Mouse (Mus musculus) intestine, postnatal 0 days (tissue): Measurements from ENCODE around the gene Man1c1. TPM values are rescaled to one million over a fixed set of nuclear protein-coding genes. Genes with fewer than 3 reads are reported as not detected.

Experiments used
- ATAC-seq: fragments of 200-750 bp; cut with Nextera tagmentation; 2 replicates; pipeline ENCODE4 v1.8.0; 2017; ENCODE audit warnings: mild to moderate bottlenecking, moderate TSS enrichment, moderate library complexity
- H3K27ac ChIP-seq: fragments of 300-500 bp; sonication (generic); 2 replicates; pipeline ENCODE4 v1.5.1; 2014; ENCODE audit warnings: mild to moderate bottlenecking, low read depth, low read length, moderate library complexity
- H3K27me3 ChIP-seq: fragments of 300-500 bp; sonication (generic); replicated peaks from 2 replicates; pipeline ENCODE4 v1.6.1; 2014; ENCODE audit warnings: low read length, mixed read lengths; ENCODE audit not compliant: control insufficient read depth, insufficient read depth
- H3K36me3 ChIP-seq: fragments of 300-500 bp; sonication (generic); 2 replicates; pipeline ENCODE4 v1.6.1; 2014; ENCODE audit warnings: mild to moderate bottlenecking, moderate library complexity; ENCODE audit not compliant: control insufficient read depth, insufficient read depth
- H3K4me1 ChIP-seq: fragments of 300-500 bp; sonication (generic); replicated peaks from 2 replicates; pipeline ENCODE4 v1.6.1; 2014; ENCODE audit warnings: antibody characterized with exemption, low read length, mixed read lengths; ENCODE audit not compliant: control insufficient read depth, insufficient read depth
- H3K4me2 ChIP-seq: fragments of 300-500 bp; sonication (generic); replicated peaks from 2 replicates; pipeline ENCODE4 v1.6.1; 2014; ENCODE audit warnings: low read depth, mild to moderate bottlenecking, moderate library complexity
- H3K4me3 ChIP-seq: fragments of 300-500 bp; sonication (generic); 2 replicates; pipeline ENCODE4 v1.5.1; 2014; ENCODE audit warnings: low read depth, low read length
- H3K9ac ChIP-seq: fragments of 300-500 bp; sonication (generic); 2 replicates; pipeline ENCODE4 v1.6.1; 2014; ENCODE audit warnings: mild to moderate bottlenecking, low read depth, low read length
- H3K9me3 ChIP-seq: fragments of 300-500 bp; sonication (generic); 2 replicates; pipeline ENCODE4 v1.6.1; 2016; ENCODE audit warnings: mixed run types; ENCODE audit not compliant: control insufficient read depth
- CTCF ChIP-seq: sonication (generic); IDR thresholded peaks from 2 replicates; pipeline ENCODE4 v1.5.1; 2016; ENCODE audit warnings: low read depth, mild to moderate bottlenecking, control low read depth, antibody characterized with exemption, moderate library complexity
- WGBS: fragments of 180-500 bp; shearing (Covaris S2); extraction: QIAGEN DNeasy Blood & Tissue Kit; methylation state at CpG from one replicate; pipeline ENCODE4 v1.1.7; 2014; 5-methylcytosine and 5-hydroxymethylcytosine counted together
- polyA plus RNA-seq: library from polyadenylated mRNA; unstranded; fragments of >200 nt; fragmentation: Nextera tagmentation; extraction: Ambion mirVana; gene quantifications from 2 replicates; pipeline ENCODE4 v1.2.1, GENCODE M21; 2015

Man1c1 gene
- polyA plus RNA-seq, 1 experiment from 2014 or later = 1.7 TPM

- no peaks in the 10 kb centered on the region for H3K27me3 ChIP-seq
- TF ChIP-seq CTCF = no peak
- no peak overlapping the region for H3K27ac ChIP-seq
- no peaks in the 10 kb centered on the region for H3K9me3 ChIP-seq
- no peaks in the 10 kb centered on the region for H3K36me3 ChIP-seq
- no peak overlapping the region for H3K4me3 ChIP-seq
- no peak overlapping the region for H3K4me2 ChIP-seq
- WGBS = 92% methylated on average over 8 of the region's 8 CpGs
- no peak overlapping the region for H3K9ac ChIP-seq
- H3K4me1 ChIP-seq = 0 out of 2 replicates have a peak, but pooled peaks cover 4% of the 10 kb centered on the region
- ATAC-seq = no peak
Observed at GRCm38 (mm10) chr4:134673151-134673550, 30.9 kb downstream of the Man1c1 start.

GRCm38 (mm10) chr4:134672326-134672725 is 31.8 kb downstream of the Man1c1 start:
- ATAC-seq = no peak
- Histone ChIP-seq H3K4me3 (no peak overlapping the region), H3K4me2 (no peak overlapping the region), H3K4me1 (0 out of 2 replicates have a peak, but pooled peaks cover 4% of the 10 kb centered on the region), H3K9me3 (no peaks in the 10 kb centered on the region), H3K27me3 (no peaks in the 10 kb centered on the region), H3K27ac (no peak overlapping the region), H3K36me3 (no peaks in the 10 kb centered on the region), H3K9ac (no peak overlapping the region)
- WGBS = 90% methylated on average over 8 of the region's 8 CpGs
- TF ChIP-seq CTCF = no peak

- 79% methylated on average over 16 of the region's 16 CpGs for WGBS
- Histone ChIP-seq H3K9me3 (no peaks in the 10 kb centered on the region), H3K4me1 (0 out of 2 replicates have a peak, but pooled peaks cover 3% of the 10 kb centered on the region), H3K4me3 (no peak overlapping the region), H3K27me3 (no peaks in the 10 kb centered on the region), H3K27ac (no peak overlapping the region), H3K36me3 (no peaks in the 10 kb centered on the region), H3K9ac (no peak overlapping the region), H3K4me2 (no peak overlapping the region)
- ATAC-seq = no peak
- no peak for TF ChIP-seq CTCF
Observed at GRCm38 (mm10) chr4:134671660-134672173, 32.4 kb downstream of the Man1c1 start.

GRCm38 (mm10) chr4:134669742-134670354 is 34.2 kb downstream of the Man1c1 start:
- H3K9ac ChIP-seq = no peak overlapping the region
- no peak overlapping the region for H3K4me2 ChIP-seq
- H3K4me1 ChIP-seq = no peaks in the 10 kb centered on the region
- no peak for ATAC-seq
- no peaks in the 10 kb centered on the region for H3K27me3 ChIP-seq
- no peak for TF ChIP-seq CTCF
- no peaks in the 10 kb centered on the region for H3K36me3 ChIP-seq
- H3K27ac ChIP-seq = peak overlapping the region; percentile 15
- no peaks in the 10 kb centered on the region for H3K9me3 ChIP-seq
- no peak overlapping the region for H3K4me3 ChIP-seq
- 55% methylated on average over 17 of the region's 17 CpGs for WGBS

- TF ChIP-seq CTCF = no peak
- no peaks in the 10 kb centered on the region for H3K4me1 ChIP-seq
- no peak overlapping the region for H3K27ac ChIP-seq
- H3K9me3 ChIP-seq = no peaks in the 10 kb centered on the region
- no peak for ATAC-seq
- no peak overlapping the region for H3K4me3 ChIP-seq
- 73% methylated on average over 12 of the region's 12 CpGs for whole genome bisulfite sequencing
- H3K36me3 ChIP-seq = no peaks in the 10 kb centered on the region
- H3K9ac ChIP-seq = no peak overlapping the region
- H3K27me3 ChIP-seq = no peaks in the 10 kb centered on the region
- no peak overlapping the region for H3K4me2 ChIP-seq
Observed at GRCm38 (mm10) chr4:134668355-134669028, 35.6 kb downstream of the Man1c1 start.

- Histone ChIP-seq H3K4me1 (no peaks in the 10 kb centered on the region; the same call in 1 of the 2 replicates), H3K27me3 (no peaks in the 10 kb centered on the region), H3K36me3 (no peaks in the 10 kb centered on the region), H3K27ac (no peak overlapping the region), H3K9me3 (no peaks in the 10 kb centered on the region), H3K9ac (no peak overlapping the region), H3K4me3 (no peak overlapping the region), H3K4me2 (no peak overlapping the region)
- no peak for ATAC-seq
- WGBS = 94% methylated on average over 19 of the region's 19 CpGs
- no peak for TF ChIP-seq CTCF
Observed at GRCm38 (mm10) chr4:134666391-134666790, 37.7 kb downstream of the Man1c1 start.
